Mouse (Mus musculus): ENCODE results near the gene Rasgrp3. TPM values are rescaled to one million over a fixed set of nuclear protein-coding genes. Genes with fewer than 3 reads are reported as not detected.

Rasgrp3 gene
- polyA plus RNA-seq, 1 experiment = 15.6 TPM

DNA sequence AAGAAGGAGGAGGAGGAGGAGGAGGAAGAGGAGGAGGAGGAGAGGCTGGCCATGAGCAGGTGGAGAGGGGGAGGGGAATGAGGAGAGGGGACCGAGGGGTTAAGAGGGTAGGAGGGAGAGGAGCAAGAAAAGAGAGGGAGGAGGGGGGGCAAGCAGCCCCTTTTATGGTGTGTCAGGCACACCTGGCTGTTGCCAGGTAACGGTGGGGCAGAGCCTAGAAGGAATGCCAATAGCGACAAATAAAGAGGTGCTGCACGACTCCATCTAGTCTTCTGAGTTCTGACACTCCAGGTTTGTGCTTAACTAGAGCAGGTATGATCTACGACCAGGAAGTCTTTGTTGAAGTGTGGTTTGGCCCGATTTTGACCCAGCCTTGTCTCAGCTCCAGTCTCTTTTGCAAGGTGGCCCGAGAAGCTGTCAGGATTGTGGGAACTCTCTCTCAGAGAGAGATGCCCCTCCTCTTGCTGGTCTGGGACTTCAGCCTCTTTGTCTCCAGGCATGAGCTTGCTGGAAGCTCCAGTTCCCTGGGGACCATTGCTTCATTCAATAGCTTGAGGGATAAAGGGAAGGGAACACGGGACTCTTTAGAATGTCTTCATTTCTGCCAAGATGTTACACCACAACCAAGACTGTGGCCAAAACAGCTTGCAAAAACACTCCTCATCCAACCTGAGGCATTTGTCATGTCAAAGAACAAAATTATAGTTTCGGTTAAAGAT, 86.8 kb downstream of the Rasgrp3 start:
- Histone ChIP-seq H3K27ac (ENCODE audit: insufficient read depth, low read length) (no peak overlapping the region), H3K4me1 (ENCODE audit: control insufficient read depth, insufficient read depth, low read length) (no peaks in the 10 kb centered on the region), H3K27me3 (ENCODE audit: control insufficient read depth, insufficient read depth, low read length) (no peaks in the 10 kb centered on the region), H3K4me3 (replicated peaks; ENCODE audit: insufficient read depth, low read depth, low read length) (no peak overlapping the region)
- TF ChIP-seq CTCF (IDR thresholded peaks at IDR 0.05; ENCODE audit: borderline replicate concordance, insufficient read depth, low read depth, low read length) (no peak), POLR2A (IDR thresholded peaks at IDR 0.05; ENCODE audit: borderline replicate concordance, insufficient read depth, low read length) (no peak)
- DNase-seq = no peak
- 23% methylated on average over 9 of the region's 9 CpGs for WGBS

GRCm38 (mm10) chr17:75523812-75524211, 88.1 kb downstream of the Rasgrp3 start:
- no peak for DNase-seq
- 73% methylated on average over 3 of the region's 3 CpGs for WGBS
- TF ChIP-seq POLR2A (IDR thresholded peaks at IDR 0.05; ENCODE audit: borderline replicate concordance, insufficient read depth, low read length) (no peak), CTCF (IDR thresholded peaks at IDR 0.05; ENCODE audit: borderline replicate concordance, insufficient read depth, low read depth, low read length) (no peak)
- Histone ChIP-seq H3K4me1 (ENCODE audit: control insufficient read depth, insufficient read depth, low read length) (no peaks in the 10 kb centered on the region), H3K4me3 (replicated peaks; ENCODE audit: insufficient read depth, low read depth, low read length) (no peak overlapping the region), H3K27ac (ENCODE audit: insufficient read depth, low read length) (no peak overlapping the region), H3K27me3 (ENCODE audit: control insufficient read depth, insufficient read depth, low read length) (no peaks in the 10 kb centered on the region)

DNA sequence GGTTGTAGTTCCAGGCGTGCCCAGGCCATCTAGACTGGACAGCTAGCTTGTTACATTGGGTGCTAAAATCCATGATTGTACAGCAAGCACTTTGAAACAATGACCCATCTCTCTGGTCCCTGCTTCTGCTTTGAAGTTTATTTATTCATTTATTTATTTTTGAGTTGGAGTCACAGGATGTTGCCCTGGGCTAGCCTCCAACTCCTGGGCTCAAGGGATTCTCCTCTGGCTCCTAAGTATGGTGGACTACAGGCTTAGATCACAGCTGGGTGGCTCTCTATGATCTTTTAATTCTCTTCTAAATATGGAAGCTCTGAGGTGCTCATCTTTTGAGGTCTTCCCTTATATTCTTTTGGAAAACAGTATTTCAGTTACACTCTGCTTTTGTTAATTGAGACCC, 90.7 kb downstream of the Rasgrp3 start:
- Histone ChIP-seq H3K4me3 (replicated peaks; ENCODE audit: insufficient read depth, low read depth, low read length) (no peak overlapping the region), H3K27me3 (ENCODE audit: control insufficient read depth, insufficient read depth, low read length) (no peaks in the 10 kb centered on the region), H3K4me1 (ENCODE audit: control insufficient read depth, insufficient read depth, low read length) (no peaks in the 10 kb centered on the region), H3K27ac (ENCODE audit: insufficient read depth, low read length) (no peak overlapping the region)
- WGBS = 78% methylated on average over 1 of the region's 1 CpGs
- no peak for TF ChIP-seq POLR2A (IDR thresholded peaks at IDR 0.05; ENCODE audit: borderline replicate concordance, insufficient read depth, low read length)
- TF ChIP-seq CTCF (IDR thresholded peaks at IDR 0.05; ENCODE audit: borderline replicate concordance, insufficient read depth, low read depth, low read length) = no peak
- no peak for DNase-seq

DNA sequence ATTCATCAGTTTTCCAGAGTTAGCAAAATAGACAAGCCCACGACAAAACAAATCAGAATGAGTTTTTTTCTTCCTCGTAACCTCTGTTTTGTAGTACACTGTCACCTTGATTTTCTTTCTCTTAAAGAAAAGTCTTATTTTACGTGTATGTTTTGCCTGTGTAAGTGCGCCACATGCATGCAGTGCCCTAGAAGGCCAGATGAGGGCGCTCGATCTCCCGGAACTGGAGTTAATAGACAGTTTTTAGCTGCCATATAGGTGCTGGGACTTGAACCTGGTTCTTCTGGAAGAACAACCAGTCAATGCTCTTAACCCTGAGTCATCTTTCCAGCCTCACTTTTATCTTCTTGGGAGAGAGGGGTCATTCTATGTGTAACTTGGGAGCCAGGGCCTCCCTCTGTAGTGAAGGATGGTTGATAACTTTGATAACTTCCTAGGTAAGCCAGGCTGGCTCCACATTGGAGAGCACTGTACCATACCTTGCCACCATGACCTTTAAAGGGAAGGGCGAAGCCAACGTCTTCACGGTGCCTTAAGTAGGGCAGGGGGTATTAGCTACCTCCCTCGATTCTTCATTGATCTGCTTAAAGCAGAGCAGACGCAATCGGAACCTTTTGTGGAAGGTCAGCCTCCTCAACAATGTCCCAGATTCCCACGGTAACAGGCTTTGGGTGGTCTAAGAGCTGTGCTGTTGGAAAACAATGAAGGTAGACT, 93.7 kb downstream of the Rasgrp3 start:
- Histone ChIP-seq H3K27ac (ENCODE audit: insufficient read depth, low read length) (no peak overlapping the region), H3K4me1 (ENCODE audit: control insufficient read depth, insufficient read depth, low read length) (no peaks in the 10 kb centered on the region), H3K27me3 (ENCODE audit: control insufficient read depth, insufficient read depth, low read length) (no peaks in the 10 kb centered on the region), H3K4me3 (replicated peaks; ENCODE audit: insufficient read depth, low read depth, low read length) (no peak overlapping the region)
- DNase-seq = no peak
- WGBS = 77% methylated on average over 14 of the region's 14 CpGs
- TF ChIP-seq POLR2A (IDR thresholded peaks at IDR 0.05; ENCODE audit: borderline replicate concordance, insufficient read depth, low read length) (no peak), CTCF (IDR thresholded peaks at IDR 0.05; ENCODE audit: borderline replicate concordance, insufficient read depth, low read depth, low read length) (no peak)

DNA sequence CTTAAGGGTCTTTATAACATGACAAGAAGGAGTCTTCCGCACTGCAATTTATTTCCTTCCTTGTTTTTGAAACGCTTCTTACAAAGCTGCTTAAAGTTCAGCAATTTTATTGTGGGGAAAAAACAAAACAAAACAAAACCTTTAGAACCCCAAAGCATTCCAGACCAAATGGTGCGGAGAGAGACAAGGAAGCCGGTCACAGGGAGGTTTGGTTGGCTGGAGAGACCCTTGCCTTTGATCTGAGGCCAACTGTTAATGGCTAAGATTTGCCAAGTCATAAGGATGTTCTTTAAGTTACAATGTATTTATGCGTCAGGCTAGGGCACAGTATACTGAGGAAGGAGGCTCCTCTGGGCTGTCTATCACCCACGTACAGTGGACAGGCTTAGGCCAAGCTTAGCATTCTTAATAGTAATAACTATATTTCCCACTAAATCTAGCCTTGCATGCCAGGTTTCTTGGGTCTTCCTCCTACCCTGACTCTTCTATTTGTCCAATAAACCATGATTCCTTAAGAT, 96.8 kb downstream of the Rasgrp3 start:
- 67% methylated on average over 6 of the region's 6 CpGs for whole genome bisulfite sequencing
- H3K4me1 ChIP-seq (ENCODE audit: control insufficient read depth, insufficient read depth, low read length) = no peaks in the 10 kb centered on the region
- no peak overlapping the region for H3K27ac ChIP-seq (ENCODE audit: insufficient read depth, low read length)
- no peaks in the 10 kb centered on the region for H3K27me3 ChIP-seq (ENCODE audit: control insufficient read depth, insufficient read depth, low read length)
- H3K4me3 ChIP-seq (replicated peaks; ENCODE audit: insufficient read depth, low read depth, low read length) = no peak overlapping the region
- TF ChIP-seq POLR2A (IDR thresholded peaks at IDR 0.05; ENCODE audit: borderline replicate concordance, insufficient read depth, low read length) = no peak
- TF ChIP-seq CTCF (IDR thresholded peaks at IDR 0.05; ENCODE audit: borderline replicate concordance, insufficient read depth, low read depth, low read length) = no peak
- DNase-seq = no peak

GRCm38 (mm10) chr17:75534314-75535020, 98.8 kb downstream of the Rasgrp3 start:
- 76% methylated on average over 12 of the region's 12 CpGs for WGBS
- peak; percentile 17 to 22 for DNase-seq
- H3K27me3 ChIP-seq (ENCODE audit: control insufficient read depth, insufficient read depth, low read length) = no peaks in the 10 kb centered on the region
- no peak for TF ChIP-seq POLR2A (IDR thresholded peaks at IDR 0.05; ENCODE audit: borderline replicate concordance, insufficient read depth, low read length)
- TF ChIP-seq CTCF (IDR thresholded peaks at IDR 0.05; ENCODE audit: borderline replicate concordance, insufficient read depth, low read depth, low read length) = no peak
- H3K27ac ChIP-seq (ENCODE audit: insufficient read depth, low read length) = no peak overlapping the region
- no peak overlapping the region for H3K4me3 ChIP-seq (replicated peaks; ENCODE audit: insufficient read depth, low read depth, low read length)
- no peaks in the 10 kb centered on the region for H3K4me1 ChIP-seq (ENCODE audit: control insufficient read depth, insufficient read depth, low read length)

DNA sequence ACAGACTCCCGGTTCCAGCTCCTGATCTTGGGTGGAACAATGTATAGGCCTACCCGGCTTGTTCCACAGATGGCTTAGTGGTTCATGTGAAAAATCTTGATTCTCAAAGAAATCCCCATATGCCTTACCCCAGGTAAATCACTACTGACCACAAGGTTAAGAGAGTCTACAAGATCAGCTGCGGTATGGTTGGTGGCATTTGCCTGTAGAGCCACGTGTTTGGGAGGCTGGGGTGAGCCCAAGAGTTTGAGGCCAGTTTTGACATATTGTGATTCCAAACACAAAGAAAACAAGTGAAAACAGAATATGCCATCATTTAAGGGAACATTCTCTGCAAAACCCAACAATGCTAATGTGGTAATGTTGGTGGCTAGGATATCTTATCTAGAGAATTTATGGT, 99.9 kb downstream of the Rasgrp3 start:
- no peak overlapping the region for H3K4me3 ChIP-seq (replicated peaks; ENCODE audit: insufficient read depth, low read depth, low read length)
- no peak for DNase-seq
- H3K27me3 ChIP-seq (ENCODE audit: control insufficient read depth, insufficient read depth, low read length) = no peaks in the 10 kb centered on the region
- WGBS = 95% methylated on average over 4 of the region's 4 CpGs
- TF ChIP-seq POLR2A (IDR thresholded peaks at IDR 0.05; ENCODE audit: borderline replicate concordance, insufficient read depth, low read length) = no peak
- no peak for TF ChIP-seq CTCF (IDR thresholded peaks at IDR 0.05; ENCODE audit: borderline replicate concordance, insufficient read depth, low read depth, low read length)
- H3K27ac ChIP-seq (ENCODE audit: insufficient read depth, low read length) = no peak overlapping the region
- H3K4me1 ChIP-seq (ENCODE audit: control insufficient read depth, insufficient read depth, low read length) = no peaks in the 10 kb centered on the region
